Mouse (Mus musculus) fat pad, adult 2 months (tissue): ENCODE results near the gene Psap.

ENCODE experiments used
- DNase-seq: peaks from one replicate; pipeline ENCODE4 v3.0.0-alpha.2; 2011; ENCODE audit warnings: low read depth, low spot score; ENCODE audit errors: extremely low read depth

Gene Psap

GRCm38 (mm10) chr10:60262386-60262785, 15.0 kb upstream of the Psap start:
- DNase-seq = no peak

DNA sequence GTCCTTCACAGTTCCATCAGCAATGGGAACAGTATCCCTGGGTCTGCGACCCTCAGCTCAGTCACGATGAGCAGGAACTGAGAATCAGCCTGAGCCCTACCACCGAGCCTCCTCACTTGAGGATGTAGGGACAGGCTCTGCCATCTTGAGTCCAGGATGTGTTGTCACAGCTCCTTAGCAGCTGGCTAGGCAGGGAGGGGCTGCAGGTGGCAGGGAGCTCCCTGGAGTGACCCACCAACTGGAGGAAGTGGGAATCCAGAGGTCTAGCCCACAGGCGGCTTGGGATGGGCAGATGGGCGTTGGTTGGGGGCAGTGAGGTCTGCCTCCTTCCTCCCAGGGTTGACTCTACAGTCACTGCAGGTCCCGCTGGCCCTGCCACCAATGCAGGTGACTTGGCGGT, 14.1 kb upstream of the Psap start:
- no peak for DNase-seq

GRCm38 (mm10) chr10:60265252-60265651, 12.2 kb upstream of the Psap start:
- DNase-seq = no peak

DNA sequence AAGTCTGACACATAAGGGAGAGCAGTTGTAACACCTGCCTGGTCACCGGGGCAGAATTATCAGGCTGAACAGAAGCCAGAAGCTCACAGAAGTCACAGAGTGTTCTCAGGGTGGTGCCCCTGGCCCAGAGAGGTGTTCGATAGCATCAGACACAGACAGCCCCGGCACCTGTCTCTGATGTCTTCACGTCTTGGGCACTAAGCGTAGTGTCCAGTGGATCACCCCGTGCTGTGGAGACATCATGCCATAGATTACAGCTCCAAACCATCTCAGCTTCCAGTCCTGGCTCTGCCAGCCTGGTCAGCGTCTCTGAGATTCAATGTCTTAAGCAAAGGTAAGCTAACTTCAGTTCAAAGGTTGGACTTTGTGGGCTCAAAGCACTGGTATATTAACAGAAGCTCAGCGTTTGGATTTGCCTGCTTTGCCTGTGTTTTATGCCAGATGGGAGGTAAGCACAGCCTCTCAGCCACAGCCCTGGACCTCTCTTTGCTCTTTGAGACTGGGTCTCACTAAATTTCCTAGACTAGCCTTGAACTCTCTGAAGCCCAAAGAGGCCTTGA, 10.5 kb upstream of the Psap start:
- DNase-seq = no peak

DNA sequence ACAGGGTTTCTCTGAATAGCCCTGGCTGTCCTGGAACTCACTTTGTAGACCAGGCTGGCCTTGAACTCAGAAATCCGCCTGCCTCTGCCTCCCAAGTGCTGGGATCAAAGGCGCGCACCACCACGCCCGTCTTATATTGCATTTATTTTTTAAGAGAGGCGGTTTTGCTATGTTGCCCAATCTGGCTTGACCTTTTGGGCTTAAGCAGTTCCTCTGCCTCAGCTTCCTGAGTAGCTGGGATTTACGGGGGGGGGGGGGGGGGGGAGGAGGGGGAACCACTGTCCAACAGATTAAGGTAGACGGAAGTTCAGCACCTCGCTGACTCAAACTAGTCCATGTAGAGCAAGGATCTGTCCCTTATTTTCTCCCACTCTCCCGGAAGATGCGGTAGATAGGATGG, 8.7 kb upstream of the Psap start:
- no peak for DNase-seq

GRCm38 (mm10) chr10:60269141-60270064, 8.0 kb upstream of the Psap start:
- DNase-seq = no peak

DNA sequence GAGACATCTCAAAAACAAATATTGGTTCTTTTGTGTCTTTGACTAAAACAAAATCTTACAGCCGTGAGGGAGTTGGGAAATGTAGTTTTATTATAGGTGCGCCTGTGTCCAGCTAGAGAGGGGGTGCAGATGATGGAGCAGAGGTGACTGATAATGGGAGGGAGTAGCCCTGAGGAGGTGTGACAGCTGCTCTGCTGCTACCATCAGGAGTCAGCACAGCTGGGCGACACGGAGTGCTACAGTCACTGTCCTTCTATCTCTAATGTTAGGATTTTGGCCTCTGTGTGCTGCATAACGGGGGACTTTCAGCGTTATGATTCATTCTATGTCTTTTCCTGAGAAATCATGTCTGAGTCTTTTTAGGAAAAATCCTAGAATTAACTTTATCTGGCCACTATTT, 6.4 kb upstream of the Psap start:
- no peak for DNase-seq

DNA sequence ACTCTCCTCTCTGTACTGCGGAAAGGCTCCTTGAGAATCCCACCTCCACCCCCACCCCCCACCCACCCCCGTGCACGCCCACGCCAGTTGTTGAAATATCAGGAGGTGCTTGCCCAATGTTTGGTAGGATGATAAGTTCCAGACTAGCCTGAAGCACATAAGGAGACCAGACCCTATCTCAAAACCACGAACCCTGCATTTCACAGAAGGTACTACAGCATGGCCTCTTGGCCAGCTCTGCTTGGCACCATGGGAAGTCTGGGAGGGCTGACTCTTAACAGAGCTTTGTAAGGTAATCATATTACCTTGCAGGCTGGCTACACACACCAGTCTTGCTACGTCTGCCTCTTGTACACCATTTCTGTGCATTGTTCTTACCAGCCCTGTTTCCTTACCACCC, 5.2 kb upstream of the Psap start:
- DNase-seq = no peak

GRCm38 (mm10) chr10:60273382-60273781, 4.0 kb upstream of the Psap start:
- no peak for DNase-seq

DNA sequence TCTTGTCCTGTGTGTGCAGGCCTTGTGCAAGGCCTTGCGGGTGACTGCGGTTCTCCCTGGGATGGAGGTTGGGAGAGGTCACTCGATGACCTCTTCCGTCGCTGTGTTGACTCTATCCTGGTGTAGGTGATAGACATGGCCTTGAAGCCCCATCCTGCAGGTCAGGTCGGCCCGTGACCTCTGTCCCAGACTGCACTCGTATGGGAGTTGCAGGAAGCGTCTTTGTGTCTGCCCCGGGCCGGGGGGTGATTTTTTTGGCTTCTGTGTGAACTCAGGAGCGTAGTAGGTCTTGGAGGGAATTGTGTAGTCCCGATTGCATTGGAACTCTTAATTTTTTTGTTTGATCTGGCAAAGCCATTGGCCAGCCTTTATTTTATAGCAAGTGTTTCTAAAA, 576 bp downstream of the Psap start:
- no peak for DNase-seq

GRCm38 (mm10) chr10:60278786-60279185, 1.4 kb downstream of the Psap start:
- DNase-seq = no peak

- no peak for DNase-seq
These were observed 2.0 kb downstream of the Psap start for GRCm38 (mm10) chr10:60279290-60279940.

GRCm38 (mm10) chr10:60279941-60280301, 2.5 kb downstream of the Psap start:
- DNase-seq = no peak

DNA sequence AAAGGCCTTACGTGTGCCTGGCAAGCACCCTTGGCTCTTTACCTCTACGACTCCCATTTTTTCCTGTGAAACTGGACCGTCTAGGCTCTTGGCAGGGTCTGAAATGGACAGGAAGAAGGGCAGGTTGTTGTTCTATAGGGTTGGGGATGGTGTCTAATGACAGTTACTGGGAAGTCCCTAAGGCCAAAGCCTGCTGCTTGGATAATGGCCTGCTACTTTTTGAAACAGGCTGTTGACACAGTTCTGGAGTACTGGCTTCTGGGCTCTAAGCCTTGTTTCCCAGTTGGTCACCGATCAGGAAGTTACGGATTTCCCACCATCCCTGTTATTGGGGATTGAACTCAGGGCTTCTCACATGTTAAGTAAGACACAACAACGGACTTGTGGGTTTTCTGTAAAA, 2.9 kb downstream of the Psap start:
- peak; percentile 82 for DNase-seq

DNA sequence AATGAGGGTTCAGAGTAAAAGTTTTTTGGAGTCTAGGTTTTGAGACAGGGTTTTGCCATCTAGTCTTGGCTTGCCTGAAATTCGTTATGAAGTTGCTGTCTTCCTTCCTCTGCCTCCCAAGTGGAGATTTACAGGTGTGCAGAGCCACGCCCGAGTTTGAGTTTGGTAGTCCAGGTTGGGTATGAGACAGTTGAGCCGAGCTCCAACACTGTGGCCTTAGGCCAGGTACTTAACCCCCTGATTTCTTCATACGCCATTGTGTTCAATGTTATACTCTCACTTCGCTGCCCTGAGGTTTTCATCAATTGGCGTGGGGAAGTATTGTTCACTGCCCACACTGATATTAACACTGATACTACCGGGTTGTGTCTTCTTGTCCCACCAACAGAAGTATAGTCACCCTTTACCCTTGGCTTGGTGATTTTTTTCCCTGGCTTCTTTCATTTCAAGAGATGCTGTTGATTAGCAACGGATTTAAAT, 4.2 kb downstream of the Psap start:
- DNase-seq = peak; percentile 97

GRCm38 (mm10) chr10:60282116-60283014, 4.9 kb downstream of the Psap start:
- DNase-seq = peak; percentile 94

- DNase-seq = no peak
These were observed 6.8 kb downstream of the Psap start for GRCm38 (mm10) chr10:60284248-60284647.

DNA sequence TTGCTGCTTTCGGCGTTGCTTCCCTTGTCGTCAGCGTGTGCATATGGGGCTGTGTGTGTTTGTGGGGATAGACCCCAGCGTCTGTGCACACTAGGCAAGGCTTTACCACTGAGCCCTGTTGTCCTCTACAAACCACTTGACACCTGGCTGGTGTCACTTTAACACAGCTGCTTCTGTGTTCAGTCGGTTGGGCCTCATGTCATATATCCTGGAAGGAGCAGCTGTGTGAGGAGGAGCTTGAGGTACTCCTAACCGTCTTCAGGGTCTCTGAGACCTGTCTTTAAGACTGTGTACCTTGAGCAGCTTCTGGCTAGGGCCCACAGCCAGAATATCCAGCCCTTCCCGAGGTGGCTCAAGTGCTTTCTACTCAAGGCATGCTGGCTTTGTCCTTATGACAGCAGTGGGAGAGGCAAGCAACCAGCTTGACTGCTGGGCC, 7.3 kb downstream of the Psap start:
- no peak for DNase-seq

DNA sequence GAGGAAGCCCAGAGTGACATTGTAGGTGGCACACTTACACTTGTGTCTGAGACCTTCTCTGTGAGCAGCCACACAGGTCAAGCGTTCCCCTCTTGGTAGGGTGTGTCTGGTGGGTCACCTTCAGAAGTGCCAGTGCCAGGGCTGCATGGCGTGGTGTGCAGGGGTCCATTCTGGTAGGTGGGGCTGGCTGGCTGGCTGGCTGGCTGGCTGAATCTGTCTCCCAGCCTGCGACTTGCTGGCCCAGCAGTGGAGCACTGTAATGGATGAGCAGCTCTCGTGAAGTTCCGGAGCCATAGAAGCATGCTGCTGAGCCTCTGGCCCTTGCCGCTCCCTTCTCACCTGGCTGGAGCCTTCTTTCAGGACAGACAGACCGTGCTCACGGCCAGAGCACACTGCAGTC, 7.8 kb downstream of the Psap start:
- DNase-seq = no peak

DNA sequence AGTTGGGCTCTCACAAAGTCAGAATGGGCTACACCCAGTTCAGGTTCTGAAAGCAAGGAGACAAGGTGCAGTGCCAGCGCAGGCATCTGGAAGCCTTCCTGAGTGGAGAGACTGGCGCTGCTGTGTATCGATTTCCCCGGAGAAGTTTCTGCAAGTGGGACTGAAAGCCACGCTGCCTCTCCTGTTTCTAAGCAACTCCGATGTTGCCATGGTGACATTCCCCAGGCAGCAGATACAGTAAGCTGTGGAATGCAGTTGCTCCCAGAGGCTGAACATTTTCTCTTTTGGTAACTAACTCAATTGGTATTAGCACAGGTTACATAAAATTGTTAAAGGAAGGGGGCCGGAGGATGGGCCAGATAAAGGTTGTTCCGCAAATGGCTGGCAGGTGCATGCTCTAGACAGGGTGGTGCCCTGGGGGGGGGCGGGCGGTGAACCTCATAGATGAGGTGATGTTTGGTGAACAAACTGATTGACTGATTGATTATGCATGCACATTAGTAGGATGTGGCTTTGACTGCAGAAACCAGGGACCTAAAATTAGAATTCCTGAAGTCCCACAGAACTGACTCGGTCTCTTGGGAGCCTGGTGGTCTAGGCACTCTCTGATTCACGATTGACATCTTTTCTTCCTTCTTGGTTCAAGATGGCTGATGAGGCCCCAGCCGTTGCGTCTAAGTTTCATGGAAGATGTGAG, 8.4 kb downstream of the Psap start:
- DNase-seq = no peak
